Mouse (Mus musculus) left cerebral cortex, postnatal 14 days (tissue): ENCODE measurements at regions not wholly inside any gene's neighbourhood (a gene's known extent, or its start where the extent isn't known, plus 50 kb on each side); places are given as distances from the start of the nearest gene placed in this dataset.

Experiments used
- DNase-seq, 2 experiments: peaks; one replicate each; pipeline ENCODE4 v3.0.0; 2021 to 2022; ENCODE audit warnings: low spot score in 2 of 2, mixed read lengths in 1 of 2
- intact Hi-C: fragments of 180-260 bp; cut with DNase I; formaldehyde crosslinking; loops from one replicate; pipeline ENCODE4 v1.15.1; 2025

GRCm38 (mm10) chr13:82355296-82355695 lies 572.4 kb downstream of the Cetn3 start:
- intact Hi-C loops = no loop called here
- DNase-seq = no peak

GRCm38 (mm10) chr13:82359442-82359841 lies 576.6 kb downstream of the Cetn3 start:
- DNase-seq = no peak
- intact Hi-C loops = no loop called here

DNA sequence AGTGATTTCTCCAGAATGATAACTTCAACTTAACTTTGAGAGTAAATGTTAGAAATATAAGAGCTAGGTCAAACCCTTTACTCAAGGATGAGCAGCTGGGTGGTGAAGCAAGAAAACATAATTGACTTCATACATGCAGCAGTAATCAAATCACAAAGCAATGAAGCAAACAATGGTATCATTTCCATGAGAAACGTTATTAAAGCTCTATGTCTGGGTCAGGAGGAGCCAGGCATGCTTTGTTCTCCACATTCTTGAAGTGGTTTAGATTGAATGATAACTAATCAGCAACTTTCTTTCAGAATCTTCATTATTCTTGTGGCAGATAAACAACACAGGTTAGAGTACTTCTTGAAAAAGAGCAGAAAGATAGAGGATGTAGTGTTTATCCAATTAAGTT lies 577.8 kb downstream of the Cetn3 start:
- intact Hi-C loops = no loop called here
- no peak for DNase-seq

DNA sequence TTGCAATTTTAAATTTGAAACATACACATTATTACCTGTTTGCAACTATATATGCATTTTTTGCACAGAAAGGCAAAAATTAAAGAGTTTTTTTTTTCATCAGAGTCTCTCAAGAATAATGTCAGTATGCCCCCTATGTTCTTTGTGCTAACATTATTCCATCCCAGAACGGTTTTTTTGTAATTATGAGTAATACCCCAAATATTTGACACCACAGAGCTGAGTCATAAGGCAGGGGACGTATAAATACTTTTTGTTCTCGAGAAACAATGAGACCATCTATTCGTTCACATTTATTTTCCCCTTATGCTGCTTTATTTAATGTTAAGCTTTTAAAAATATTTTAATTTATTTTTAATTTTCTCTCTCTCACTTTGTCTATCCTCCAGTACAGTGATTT lies 578.5 kb downstream of the Cetn3 start:
- DNase-seq = no peak
- intact Hi-C loops = no loop called here

DNA sequence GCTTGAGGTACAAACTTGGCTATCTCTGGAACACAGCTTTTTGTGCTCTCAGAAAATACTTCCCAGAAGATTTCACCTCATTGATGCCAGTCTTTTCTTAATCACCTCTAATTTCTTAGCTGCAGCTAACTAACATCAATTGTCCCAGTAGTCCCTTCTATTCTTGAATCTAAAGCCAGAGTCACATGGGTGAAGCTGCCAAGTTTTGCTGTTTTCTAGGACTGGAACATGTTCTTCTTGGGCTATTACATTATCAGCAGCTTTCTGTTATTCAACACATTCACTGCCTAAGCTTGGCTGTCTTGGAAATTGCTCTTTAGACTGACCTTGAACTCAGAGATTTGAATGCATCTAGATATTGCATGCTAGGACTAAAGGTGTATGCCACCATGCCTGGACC lies 583.9 kb downstream of the Cetn3 start:
- DNase-seq = no peak
- intact Hi-C loops = no loop called here

GRCm38 (mm10) chr13:82371579-82371978 lies 588.7 kb downstream of the Cetn3 start:
- DNase-seq = no peak
- intact Hi-C loops = no loop called here

GRCm38 (mm10) chr13:82372612-82373011 lies 589.7 kb downstream of the Cetn3 start:
- intact Hi-C loops = no loop called here
- no peak for DNase-seq

- intact Hi-C loops = no loop called here
- peak; percentile 6 to 25 for DNase-seq
Observed at GRCm38 (mm10) chr13:82392908-82393307, 610.0 kb downstream of the Cetn3 start.

DNA sequence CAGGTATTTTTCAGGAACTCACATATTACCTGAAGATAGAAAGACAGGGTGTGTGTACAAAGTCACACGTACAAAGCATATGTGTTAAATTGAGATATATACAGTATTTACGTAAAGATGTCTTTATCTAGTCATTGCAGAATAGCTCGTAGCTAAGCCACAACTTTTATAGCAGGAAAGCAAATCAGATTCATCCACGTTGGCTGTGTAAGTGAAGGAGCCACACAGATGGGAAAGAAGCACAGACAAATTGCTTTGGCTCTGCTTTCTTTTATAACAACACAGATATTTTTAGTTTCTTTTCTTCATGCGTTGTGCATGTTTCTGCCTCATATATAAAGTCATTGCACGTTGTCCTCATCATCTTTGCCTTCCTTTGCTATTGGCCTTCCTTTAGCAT lies 610.6 kb downstream of the Cetn3 start:
- DNase-seq = peak in 1 of 2 experiments; percentile 21
- intact Hi-C loops = no loop called here

DNA sequence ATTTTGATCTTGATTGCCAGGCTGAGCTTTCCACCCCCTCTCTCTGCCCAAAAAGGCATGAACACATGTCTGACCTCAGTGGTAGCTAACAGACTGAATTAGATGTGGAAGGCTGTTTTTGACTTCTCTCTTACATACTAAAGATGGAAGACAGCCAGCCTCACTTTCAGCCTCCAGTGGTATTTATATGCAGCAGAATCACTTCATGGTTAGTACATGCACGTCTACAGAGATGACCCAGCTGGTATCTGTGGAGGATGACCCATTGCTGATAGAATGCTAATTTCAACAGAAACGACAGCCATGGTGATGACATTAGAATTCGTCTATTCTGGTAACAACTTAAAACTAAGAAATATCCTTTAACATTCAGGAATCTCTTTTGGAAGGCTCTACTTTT lies 630.8 kb downstream of the Cetn3 start:
- intact Hi-C loops = no loop called here
- peak in 1 of 2 experiments; percentile 2 for DNase-seq

GRCm38 (mm10) chr13:82420966-82421365 lies 638.1 kb downstream of the Cetn3 start:
- intact Hi-C loops = no loop called here
- no peak for DNase-seq

GRCm38 (mm10) chr13:82423911-82424654 lies 641.2 kb downstream of the Cetn3 start:
- intact Hi-C loops = no loop called here
- peak in 1 of 2 experiments; percentile 5 for DNase-seq

GRCm38 (mm10) chr13:82424732-82425341 lies 642.0 kb downstream of the Cetn3 start:
- intact Hi-C loops = no loop called here
- peak in 1 of 2 experiments; percentile 6 for DNase-seq

GRCm38 (mm10) chr13:82432411-82432810 lies 649.5 kb downstream of the Cetn3 start:
- DNase-seq = peak in 1 of 2 experiments; percentile 38
- intact Hi-C loops = no loop called here

GRCm38 (mm10) chr13:82439294-82439693 lies 656.4 kb downstream of the Cetn3 start:
- intact Hi-C loops = no loop called here
- no peak for DNase-seq

- intact Hi-C loops = no loop called here
- DNase-seq = no peak
Observed at GRCm38 (mm10) chr13:82453650-82454049, 670.8 kb downstream of the Cetn3 start.

- peak in 1 of 2 experiments; percentile 11 for DNase-seq
- intact Hi-C loops = no loop called here
Observed at GRCm38 (mm10) chr13:82483265-82483929, 700.5 kb downstream of the Cetn3 start.

DNA sequence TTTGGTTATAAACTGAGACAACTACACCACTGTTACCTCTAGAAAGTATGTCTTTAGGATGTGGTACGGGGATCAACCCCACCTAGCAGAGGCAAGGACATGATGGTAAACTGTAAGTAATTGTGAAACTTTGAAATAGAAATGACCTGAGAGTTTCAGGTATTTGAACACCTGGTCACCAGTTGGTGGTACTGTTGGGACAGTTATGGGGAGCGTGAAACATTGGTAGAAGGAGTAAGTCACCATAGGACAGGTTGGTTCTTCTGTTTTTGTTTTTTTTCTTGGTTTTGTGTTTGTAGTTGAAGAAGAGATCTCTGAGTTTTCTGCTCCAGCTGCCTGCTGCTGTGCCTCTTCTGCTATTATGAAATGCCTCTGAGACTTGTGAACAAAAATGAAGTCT lies 713.7 kb downstream of the Cetn3 start:
- intact Hi-C loops = no loop called here
- no peak for DNase-seq

- intact Hi-C loops = no loop called here
- peak; percentile 50 to 73 for DNase-seq
Observed at GRCm38 (mm10) chr13:82508176-82508575, 725.3 kb downstream of the Cetn3 start.

DNA sequence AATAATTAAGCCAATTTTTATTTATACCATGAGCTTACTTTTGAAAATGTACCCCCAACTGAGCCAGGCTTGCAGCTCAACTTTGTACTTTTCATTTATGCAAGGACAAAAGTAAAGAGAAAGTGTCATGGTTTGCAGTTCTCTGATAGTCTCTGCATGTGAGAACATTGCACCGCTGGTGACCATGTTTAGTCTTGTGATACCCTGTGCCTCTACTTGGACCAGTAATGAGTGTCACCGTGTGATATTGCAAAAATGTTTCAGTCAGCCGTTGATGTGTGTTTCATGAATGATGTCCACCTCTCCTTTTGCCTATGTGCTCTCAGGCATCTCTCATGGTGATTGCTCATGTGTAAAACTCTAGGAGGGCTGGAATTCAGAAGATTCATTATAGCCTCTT lies 726.6 kb downstream of the Cetn3 start:
- no peak for DNase-seq
- intact Hi-C loops = no loop called here
